Mouse (Mus musculus): ENCODE measurements at regions not wholly inside any gene's neighbourhood (a gene's known extent, or its start where the extent isn't known, plus 50 kb on each side); places are given as distances from the start of the nearest gene placed in this dataset.

DNA sequence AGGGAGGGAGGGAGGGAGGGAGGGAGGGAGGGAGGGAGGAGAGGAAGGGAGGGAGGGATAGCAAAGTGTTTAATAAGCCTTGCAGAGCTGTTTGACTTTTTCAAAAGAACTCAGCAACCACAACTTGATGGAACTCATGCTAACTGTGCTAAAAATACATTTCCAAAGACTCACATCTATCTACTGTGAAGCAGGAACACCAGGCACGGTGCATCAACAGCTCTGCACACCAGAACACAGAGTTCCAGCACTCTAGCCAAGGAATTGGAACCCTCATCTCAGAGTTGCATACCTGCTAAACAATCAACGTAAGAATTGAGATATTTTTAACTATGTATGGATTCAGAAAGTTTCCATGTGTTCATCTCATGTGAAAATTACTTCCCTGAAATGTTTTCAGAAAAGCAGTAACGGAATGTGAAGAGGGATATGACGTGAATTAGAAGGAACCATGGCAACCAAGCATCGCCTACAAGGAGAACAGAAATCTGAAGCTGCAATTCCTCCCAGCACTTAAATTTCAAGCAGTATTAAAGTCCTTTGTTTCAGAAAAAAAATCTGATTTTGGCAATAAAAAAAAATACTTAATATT, 256.3 kb downstream of the Ube2cbp start:
- H3K79me2 ChIP-seq (ENCODE audit: control insufficient read depth, insufficient read depth) = no peaks in the 10 kb centered on the region
- H3ac ChIP-seq (ENCODE audit: control insufficient read depth, insufficient read length) = no peak overlapping the region
- H3K27me3 ChIP-seq (ENCODE audit: control insufficient read depth, insufficient read depth, insufficient read length) = no peaks in the 10 kb centered on the region
- no peaks in the 10 kb centered on the region for H3K36me3 ChIP-seq (ENCODE audit: control insufficient read depth, insufficient read depth)
- no peak overlapping the region for H3K4me2 ChIP-seq (ENCODE audit: low read depth)
- H3K4me3 ChIP-seq = no peak overlapping the region
- TF ChIP-seq MAX (IDR thresholded peaks at IDR 0.05; ENCODE audit: low read depth) = no peak
- TF ChIP-seq REST (IDR thresholded peaks at IDR 0.05; ENCODE audit: insufficient read depth, insufficient read length) = no peak
- no peak for TF ChIP-seq MYOG (IDR thresholded peaks at IDR 0.05; ENCODE audit: control insufficient read depth in 1 of 3, insufficient read depth in 1 of 3, insufficient read length in 2 of 3, low read depth in 2 of 3)
- no peak for TF ChIP-seq TCF12 (IDR thresholded peaks at IDR 0.05; ENCODE audit: insufficient read depth, poor library complexity, severe bottlenecking)
- TF ChIP-seq E2F4 (IDR thresholded peaks at IDR 0.05; ENCODE audit: insufficient read depth) = no peak
- no peak for TF ChIP-seq TCF3 (IDR thresholded peaks at IDR 0.05; ENCODE audit: insufficient read length, low read depth)

DNA sequence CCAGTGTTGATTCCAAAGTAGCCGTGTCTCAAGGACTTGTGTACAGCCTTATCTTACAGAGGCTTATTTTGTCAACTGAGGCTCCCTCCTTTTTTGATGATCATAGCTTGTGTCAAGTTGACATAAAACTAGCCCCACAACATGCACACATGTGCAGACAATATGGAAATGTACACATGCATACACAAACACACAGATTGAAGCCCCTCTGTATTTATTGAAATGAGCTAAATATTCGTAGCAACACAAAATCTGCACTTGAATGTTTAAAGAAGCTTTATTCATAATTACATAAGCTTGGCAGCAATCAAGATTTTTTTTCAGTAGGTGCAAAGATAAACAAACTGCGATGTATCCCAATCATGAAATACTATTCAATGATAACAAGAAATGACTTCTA, 253.5 kb downstream of the Ube2cbp start:
- Histone ChIP-seq H3K27me3 (ENCODE audit: control insufficient read depth, insufficient read depth, insufficient read length) (no peaks in the 10 kb centered on the region), H3K4me2 (ENCODE audit: low read depth) (no peak overlapping the region), H3ac (ENCODE audit: control insufficient read depth, insufficient read length) (no peak overlapping the region)

DNA sequence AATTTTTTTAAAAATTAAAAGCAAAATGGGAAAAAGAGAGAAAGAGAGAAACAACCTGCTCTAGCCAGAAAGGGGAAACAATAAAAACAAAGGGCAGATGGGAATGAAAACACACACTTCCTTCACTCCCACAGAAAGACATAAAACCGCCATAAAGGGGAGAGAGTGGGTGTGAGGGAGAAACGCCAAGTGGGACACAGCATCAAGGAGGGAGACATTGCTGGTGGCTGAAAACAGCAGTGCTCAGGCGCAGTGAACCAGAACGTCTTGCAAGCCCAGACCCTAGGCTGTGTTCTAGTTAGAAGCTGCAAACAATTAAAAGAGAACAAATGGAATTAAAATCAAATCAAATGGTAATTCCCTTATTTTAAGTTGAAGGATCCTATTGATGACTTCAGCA, 245.1 kb downstream of the Ube2cbp start:
- Histone ChIP-seq H3K4me2 (ENCODE audit: low read depth) (no peak overlapping the region), H3K27me3 (ENCODE audit: control insufficient read depth, insufficient read depth, insufficient read length) (no peaks in the 10 kb centered on the region), H3ac (ENCODE audit: control insufficient read depth, insufficient read length) (no peak overlapping the region), H3K36me3 (ENCODE audit: control insufficient read depth, insufficient read depth) (no peaks in the 10 kb centered on the region), H3K4me3 (no peak overlapping the region), H3K79me2 (ENCODE audit: control insufficient read depth, insufficient read depth) (no peaks in the 10 kb centered on the region)
- no peak for TF ChIP-seq POLR2A (IDR thresholded peaks at IDR 0.05; ENCODE audit: insufficient read length, low read depth)
- TF ChIP-seq E2F4 (IDR thresholded peaks at IDR 0.05; ENCODE audit: insufficient read depth) = no peak
- no peak for TF ChIP-seq POLR2AphosphoS2 (IDR thresholded peaks at IDR 0.05; ENCODE audit: insufficient read length, low read depth)
- TF ChIP-seq MYOG (IDR thresholded peaks at IDR 0.05; ENCODE audit: control insufficient read depth in 1 of 3, insufficient read depth in 1 of 3, insufficient read length in 2 of 3, low read depth in 2 of 3) = no peak
- TF ChIP-seq USF1 (IDR thresholded peaks at IDR 0.05; ENCODE audit: low read depth) = no peak
- no peak for TF ChIP-seq REST (IDR thresholded peaks at IDR 0.05; ENCODE audit: insufficient read depth, insufficient read length)
- no peak for TF ChIP-seq SRF (IDR thresholded peaks at IDR 0.05; ENCODE audit: control insufficient read depth, insufficient read length, low read depth)
- no peak for TF ChIP-seq MAX (IDR thresholded peaks at IDR 0.05; ENCODE audit: low read depth)
- no peak for TF ChIP-seq CEBPB (IDR thresholded peaks at IDR 0.05; ENCODE audit: insufficient read depth, poor library complexity, severe bottlenecking)
- TF ChIP-seq MYOD1 (IDR thresholded peaks at IDR 0.05; ENCODE audit: control insufficient read depth in 1 of 3, insufficient read length in 2 of 3, low read depth in 2 of 3) = no peak
- no peak for TF ChIP-seq TCF3 (IDR thresholded peaks at IDR 0.05; ENCODE audit: insufficient read length, low read depth)

More for the DNA sequence above, 253.5 kb downstream of the Ube2cbp start:
- Histone ChIP-seq H3K36me3 (ENCODE audit: control insufficient read depth, insufficient read depth) (no peaks in the 10 kb centered on the region), H3K4me3 (no peak overlapping the region), H3K79me2 (ENCODE audit: control insufficient read depth, insufficient read depth) (no peaks in the 10 kb centered on the region)
- TF ChIP-seq SRF (IDR thresholded peaks at IDR 0.05; ENCODE audit: control insufficient read depth, insufficient read length, low read depth) (no peak), CEBPB (IDR thresholded peaks at IDR 0.05; ENCODE audit: insufficient read depth, poor library complexity, severe bottlenecking) (no peak)

DNA sequence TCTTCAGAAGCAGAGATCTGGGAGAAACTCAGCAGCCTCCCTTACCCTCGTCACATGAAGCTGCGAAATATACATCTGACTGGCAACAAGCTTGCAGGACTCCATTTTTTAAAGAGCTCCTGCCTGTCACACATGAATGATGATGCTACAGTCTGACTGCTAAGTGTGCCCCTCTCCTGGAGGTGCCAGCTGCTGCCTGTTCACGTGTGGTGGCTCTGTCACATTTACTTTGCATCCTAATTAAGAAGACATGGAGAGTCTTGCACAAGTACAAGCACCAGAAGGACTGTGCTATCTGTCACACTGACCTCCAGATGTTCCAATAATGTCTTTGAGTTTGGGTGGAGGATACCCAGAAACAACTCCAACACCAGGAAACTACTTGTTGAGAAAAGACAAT, 240.2 kb downstream of the Ube2cbp start:
- Histone ChIP-seq H3K4me3 (no peak overlapping the region), H3K36me3 (ENCODE audit: control insufficient read depth, insufficient read depth) (no peaks in the 10 kb centered on the region), H3ac (ENCODE audit: control insufficient read depth, insufficient read length) (no peak overlapping the region), H3K4me2 (ENCODE audit: low read depth) (no peak overlapping the region), H3K79me2 (ENCODE audit: control insufficient read depth, insufficient read depth) (no peaks in the 10 kb centered on the region), H3K27me3 (ENCODE audit: control insufficient read depth, insufficient read depth, insufficient read length) (no peaks in the 10 kb centered on the region)
- TF ChIP-seq TCF12 (IDR thresholded peaks at IDR 0.05; ENCODE audit: insufficient read depth, poor library complexity, severe bottlenecking) (no peak), REST (IDR thresholded peaks at IDR 0.05; ENCODE audit: insufficient read depth, insufficient read length) (no peak), E2F4 (IDR thresholded peaks at IDR 0.05; ENCODE audit: insufficient read depth) (no peak), TCF3 (IDR thresholded peaks at IDR 0.05; ENCODE audit: insufficient read length, low read depth) (no peak), SRF (IDR thresholded peaks at IDR 0.05; ENCODE audit: control insufficient read depth, insufficient read length, low read depth) (no peak), CEBPB (IDR thresholded peaks at IDR 0.05; ENCODE audit: insufficient read depth, poor library complexity, severe bottlenecking) (no peak), POLR2A (IDR thresholded peaks at IDR 0.05; ENCODE audit: insufficient read length, low read depth) (no peak), USF1 (IDR thresholded peaks at IDR 0.05; ENCODE audit: low read depth) (no peak), POLR2AphosphoS2 (IDR thresholded peaks at IDR 0.05; ENCODE audit: insufficient read length, low read depth) (no peak), MAX (IDR thresholded peaks at IDR 0.05; ENCODE audit: low read depth) (no peak), MYOG (IDR thresholded peaks at IDR 0.05; ENCODE audit: control insufficient read depth in 1 of 3, insufficient read depth in 1 of 3, insufficient read length in 2 of 3, low read depth in 2 of 3) (no peak)

- TF ChIP-seq MAX (IDR thresholded peaks at IDR 0.05; ENCODE audit: low read depth) = no peak
- TF ChIP-seq POLR2AphosphoS2 (IDR thresholded peaks at IDR 0.05; ENCODE audit: insufficient read length, low read depth) = no peak
- TF ChIP-seq POLR2A (IDR thresholded peaks at IDR 0.05; ENCODE audit: insufficient read length, low read depth) = no peak
- no peak for TF ChIP-seq TCF12 (IDR thresholded peaks at IDR 0.05; ENCODE audit: insufficient read depth, poor library complexity, severe bottlenecking)
- TF ChIP-seq USF1 (IDR thresholded peaks at IDR 0.05; ENCODE audit: low read depth) = no peak
- no peak for TF ChIP-seq CEBPB (IDR thresholded peaks at IDR 0.05; ENCODE audit: insufficient read depth, poor library complexity, severe bottlenecking)
- no peak for TF ChIP-seq REST (IDR thresholded peaks at IDR 0.05; ENCODE audit: insufficient read depth, insufficient read length)
- TF ChIP-seq MYOD1 (IDR thresholded peaks at IDR 0.05; ENCODE audit: control insufficient read depth in 1 of 3, insufficient read length in 2 of 3, low read depth in 2 of 3) = no peak
- no peak for TF ChIP-seq TCF3 (IDR thresholded peaks at IDR 0.05; ENCODE audit: insufficient read length, low read depth)
- no peak for TF ChIP-seq SRF (IDR thresholded peaks at IDR 0.05; ENCODE audit: control insufficient read depth, insufficient read length, low read depth)
- no peak for TF ChIP-seq MYOG (IDR thresholded peaks at IDR 0.05; ENCODE audit: control insufficient read depth in 1 of 3, insufficient read depth in 1 of 3, insufficient read length in 2 of 3, low read depth in 2 of 3)
- TF ChIP-seq E2F4 (IDR thresholded peaks at IDR 0.05; ENCODE audit: insufficient read depth) = no peak
- H3K79me2 ChIP-seq (ENCODE audit: control insufficient read depth, insufficient read depth) = no peaks in the 10 kb centered on the region
- H3K36me3 ChIP-seq (ENCODE audit: control insufficient read depth, insufficient read depth) = no peaks in the 10 kb centered on the region
- no peak overlapping the region for H3K4me3 ChIP-seq
- H3K4me2 ChIP-seq (ENCODE audit: low read depth) = no peak overlapping the region
- H3ac ChIP-seq (ENCODE audit: control insufficient read depth, insufficient read length) = no peak overlapping the region
- no peaks in the 10 kb centered on the region for H3K27me3 ChIP-seq (ENCODE audit: control insufficient read depth, insufficient read depth, insufficient read length)
These were observed 233.9 kb downstream of the Ube2cbp start for GRCm38 (mm10) chr9:86230673-86231350.

Measured in myocyte (in vitro differentiated cells).